Mouse (Mus musculus): ENCODE data around the gene Ier5. TPM values are rescaled to one million over a fixed set of nuclear protein-coding genes. Genes with fewer than 3 reads are reported as not detected.

Ier5 gene
- total RNA-seq, 2 experiments from 2014 or later: 17.9 to 19.8 TPM

DNA sequence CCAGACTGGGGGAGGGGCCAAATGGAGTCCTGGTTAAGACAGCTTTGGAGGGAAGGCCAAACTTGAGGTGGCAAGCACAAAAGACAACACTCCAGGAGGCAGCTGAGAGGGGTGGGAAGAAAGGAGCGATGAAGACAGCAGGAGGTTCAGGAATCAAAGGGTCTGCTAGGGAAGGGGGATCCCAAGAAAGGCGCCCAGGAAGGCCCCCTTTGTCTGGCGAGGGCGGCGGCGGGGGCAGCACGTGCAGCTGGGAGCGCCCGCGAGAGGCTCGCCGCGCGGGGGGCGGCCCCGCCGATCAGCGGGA, 16.5 kb downstream of the Ier5 start:
- DNase-seq (ENCODE audit: low spot score in 2 of 2): no peak

DNA sequence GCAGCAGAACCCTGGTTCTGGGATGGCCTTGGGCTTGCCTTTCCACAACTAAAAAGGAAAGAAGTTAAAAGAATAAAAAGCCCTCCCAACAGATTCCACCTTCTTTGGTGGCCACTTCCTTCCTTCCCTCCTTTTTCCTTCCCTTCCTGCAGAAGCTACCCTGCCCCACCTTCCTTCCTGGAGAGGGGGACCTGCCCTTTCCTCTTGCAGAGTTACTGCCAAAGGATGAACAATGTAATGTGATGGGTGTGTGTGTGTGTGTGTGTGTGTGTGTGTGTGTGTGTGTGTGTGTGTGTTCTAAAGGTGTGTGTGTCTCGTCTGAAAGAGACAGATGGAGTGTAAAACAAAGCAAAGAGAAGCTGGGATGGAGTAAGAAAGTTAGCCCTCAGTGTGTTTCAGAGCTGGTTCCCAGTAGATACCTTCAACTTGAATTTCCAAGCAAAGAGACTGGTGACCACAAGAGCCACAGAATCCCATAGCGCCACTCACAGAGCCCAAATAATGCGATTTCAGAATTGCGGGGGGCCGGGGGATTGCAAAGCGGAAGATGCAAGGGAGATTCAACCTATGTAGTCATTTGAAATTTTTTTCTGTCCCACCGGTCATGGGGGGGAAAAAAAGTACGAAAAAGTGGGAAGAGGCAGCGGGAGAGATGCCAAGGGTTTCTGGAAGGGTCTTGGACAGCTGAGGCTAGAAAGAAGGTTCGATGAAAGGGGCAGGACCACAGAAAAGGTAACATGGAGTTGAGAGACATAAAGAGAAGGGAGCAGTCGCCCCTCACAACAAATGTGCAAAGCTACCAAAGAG, 17.1 kb downstream of the Ier5 start:
- no peak for DNase-seq (ENCODE audit: low spot score in 2 of 2)

DNA sequence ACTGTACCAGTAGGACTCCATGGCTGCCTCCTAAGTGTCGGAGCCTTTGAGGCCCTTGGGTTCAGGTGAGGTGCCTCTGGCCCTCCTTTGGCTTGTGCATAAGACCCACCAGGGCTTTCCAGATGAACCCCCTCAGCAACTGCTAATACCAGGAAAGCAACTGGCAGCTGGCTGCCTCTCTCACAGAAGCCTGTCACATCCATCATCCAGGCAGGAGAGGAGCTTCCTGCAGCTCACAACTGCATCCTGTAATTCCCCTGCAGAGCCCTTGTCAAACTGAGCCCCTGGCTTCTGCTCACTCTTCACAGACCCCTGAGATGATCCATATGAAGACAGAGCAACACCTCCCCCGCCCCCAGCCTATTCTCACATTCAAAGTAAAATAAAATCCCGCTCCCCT, 21.8 kb downstream of the Ier5 start:
- no peak for DNase-seq (ENCODE audit: low spot score in 2 of 2)

DNA sequence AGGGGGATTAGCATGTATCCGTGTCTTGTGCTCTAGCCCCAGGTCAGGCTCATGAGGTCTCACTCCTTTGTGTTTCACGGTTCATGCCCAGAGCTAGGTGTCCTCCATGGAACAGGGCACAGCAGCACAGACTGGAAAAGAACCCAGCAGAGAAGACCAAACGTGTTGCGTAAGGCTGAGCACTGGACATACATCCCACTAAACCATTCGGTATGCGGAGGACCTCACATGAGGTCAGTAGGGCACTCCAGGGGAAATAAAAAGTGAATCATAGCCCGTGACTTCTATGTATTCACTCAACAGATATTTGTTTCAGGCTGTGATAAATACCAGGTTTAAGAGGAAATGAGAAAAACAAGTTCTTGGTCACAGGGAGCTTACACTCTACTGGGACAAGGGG, 23.6 kb downstream of the Ier5 start:
- no peak for DNase-seq (ENCODE audit: low spot score in 2 of 2)

DNA sequence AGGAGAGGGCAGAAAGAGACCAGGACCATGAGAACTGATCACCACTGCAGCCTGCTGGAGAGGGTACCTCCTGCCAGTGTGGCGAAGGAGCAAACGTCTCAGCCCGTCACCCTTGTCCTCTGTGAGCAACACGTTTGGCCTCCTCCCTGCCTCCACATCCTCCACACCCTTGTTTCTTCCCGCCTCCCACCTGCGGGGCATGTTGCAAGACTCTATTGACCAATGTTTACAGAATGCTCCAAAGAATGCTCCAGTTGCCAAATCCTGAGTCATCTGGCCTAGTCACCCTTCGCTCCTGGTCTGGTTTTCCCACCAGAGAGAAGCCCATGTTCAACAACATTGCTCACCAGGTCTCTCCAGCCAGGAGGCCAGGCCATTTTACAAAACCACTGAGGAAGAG, 24.6 kb downstream of the Ier5 start:
- DNase-seq (ENCODE audit: low spot score in 2 of 2): no peak

DNA sequence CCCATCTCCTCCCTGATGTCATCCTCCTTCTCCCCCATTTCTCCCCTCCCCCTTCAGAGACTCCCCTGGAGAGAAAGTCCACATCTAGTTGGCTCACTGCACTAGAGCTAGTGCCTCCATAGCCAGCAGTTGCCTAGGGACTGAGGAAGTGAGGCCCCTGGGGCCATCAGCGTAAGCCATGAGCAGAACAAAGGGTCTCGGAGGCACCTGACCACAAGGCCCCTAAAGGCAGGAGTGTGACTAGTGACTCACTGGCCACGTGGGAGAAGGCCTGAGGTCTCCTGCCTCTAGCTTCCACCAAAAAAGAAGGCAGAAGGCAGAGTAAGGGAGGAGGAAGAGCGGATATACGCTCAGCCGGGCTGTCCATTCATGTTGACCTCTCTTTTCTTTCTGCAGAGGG, 25.5 kb downstream of the Ier5 start:
- DNase-seq (ENCODE audit: low spot score in 2 of 2): no peak

DNA sequence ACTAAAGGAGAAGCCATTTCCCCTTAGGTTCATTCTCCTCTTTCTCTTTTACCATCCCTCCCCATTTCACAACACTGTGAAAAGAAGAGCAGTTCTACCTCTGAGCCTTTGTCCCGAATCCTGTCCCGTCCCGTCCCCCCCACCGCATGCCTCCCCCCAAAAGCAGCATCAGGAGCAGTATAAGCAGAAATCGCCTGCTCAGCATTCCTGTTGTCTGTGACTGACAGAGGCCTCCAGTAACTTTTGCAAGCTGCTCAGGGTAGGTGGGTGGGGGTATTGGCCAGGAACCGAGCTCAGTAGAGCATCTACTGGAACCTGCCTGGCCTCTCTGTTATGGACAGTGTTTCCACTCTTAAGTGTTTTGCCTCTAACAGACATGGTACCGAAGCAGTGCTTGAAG, 26.3 kb downstream of the Ier5 start:
- DNase-seq (ENCODE audit: low spot score in 2 of 2): no peak

DNA sequence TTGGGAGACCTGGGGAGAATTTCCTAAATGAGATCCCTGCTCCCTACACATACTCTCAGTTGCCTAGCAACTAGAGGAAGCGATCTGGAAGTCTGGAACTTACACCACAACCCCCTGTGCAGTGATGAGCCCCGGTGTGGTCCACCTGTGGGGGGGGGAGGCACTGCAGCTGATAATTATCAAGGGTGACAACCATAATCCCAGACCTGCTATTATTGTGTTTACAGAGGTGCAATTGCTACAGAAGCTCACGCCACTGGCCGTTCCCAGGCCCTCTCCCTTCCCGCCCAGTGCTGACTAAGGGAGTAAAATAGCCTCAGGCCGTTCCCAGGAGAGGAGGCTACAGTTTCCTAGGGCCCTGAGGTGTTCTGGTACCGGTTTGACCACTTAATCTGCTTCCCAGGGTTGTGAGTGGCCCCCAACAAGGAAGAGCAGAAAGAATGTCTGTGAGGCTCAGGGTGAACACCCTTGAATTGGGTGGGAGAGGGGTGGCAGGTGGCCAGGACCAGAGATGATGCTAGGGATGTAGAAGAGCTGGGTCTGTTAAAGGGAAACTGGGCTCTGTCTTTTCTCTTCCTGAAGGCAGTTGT, 28.1 kb downstream of the Ier5 start:
- no peak for DNase-seq (ENCODE audit: low spot score in 2 of 2)

DNA sequence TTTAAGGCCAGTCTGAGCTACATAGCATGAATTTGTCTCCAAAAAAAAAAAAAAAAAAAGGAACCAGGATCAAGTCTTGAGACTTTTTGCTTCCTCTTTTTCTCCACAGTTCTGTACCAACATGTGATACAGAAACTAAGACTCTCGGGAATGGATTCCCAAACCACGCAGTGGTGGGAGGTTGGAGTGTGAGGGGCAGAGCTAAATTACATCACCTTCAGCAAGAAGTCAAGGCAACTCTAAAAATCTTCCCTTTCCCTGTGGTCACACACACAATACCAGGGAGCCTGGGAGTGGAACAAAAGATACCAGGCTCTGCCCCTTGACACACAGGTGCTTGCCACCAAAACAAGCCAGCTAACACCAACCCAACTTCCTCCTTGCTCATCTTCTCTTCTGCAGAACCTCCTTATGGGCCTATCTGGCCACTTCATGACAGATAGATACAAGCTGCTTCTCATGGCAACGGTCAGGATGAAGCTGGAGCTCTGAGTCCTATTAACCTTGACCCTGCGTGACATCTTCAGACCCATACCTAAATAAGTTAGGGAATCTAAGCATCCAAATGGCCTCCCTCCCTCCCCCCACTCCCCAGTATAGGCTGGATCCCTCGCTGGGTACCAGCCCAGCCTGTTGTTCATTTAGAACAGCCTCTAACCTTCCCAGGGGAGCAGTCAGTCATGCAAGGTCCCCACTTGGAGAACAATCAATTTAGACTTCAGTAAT, 28.7 kb downstream of the Ier5 start:
- no peak for DNase-seq (ENCODE audit: low spot score in 2 of 2)

DNA sequence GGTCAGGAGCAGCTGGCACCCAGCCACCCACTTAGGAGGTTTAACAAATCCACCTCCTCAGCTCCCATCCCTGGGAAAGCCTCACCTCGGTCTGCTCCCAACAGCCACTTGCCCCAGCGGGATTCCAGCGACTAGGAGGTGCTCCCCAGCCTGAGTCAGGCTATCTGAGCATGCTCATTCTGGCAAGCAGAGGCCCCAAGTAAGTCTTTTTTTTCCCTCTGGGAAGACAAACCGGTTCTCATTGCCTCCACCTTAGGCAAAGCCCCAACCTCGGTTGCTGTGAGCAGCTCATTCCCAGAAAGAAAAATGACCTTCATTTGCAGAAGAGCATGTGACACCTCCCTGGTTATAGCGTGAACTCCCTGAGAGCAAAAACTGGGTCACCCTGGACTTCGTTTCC, 29.7 kb downstream of the Ier5 start:
- DNase-seq (ENCODE audit: low spot score in 2 of 2): no peak

DNA sequence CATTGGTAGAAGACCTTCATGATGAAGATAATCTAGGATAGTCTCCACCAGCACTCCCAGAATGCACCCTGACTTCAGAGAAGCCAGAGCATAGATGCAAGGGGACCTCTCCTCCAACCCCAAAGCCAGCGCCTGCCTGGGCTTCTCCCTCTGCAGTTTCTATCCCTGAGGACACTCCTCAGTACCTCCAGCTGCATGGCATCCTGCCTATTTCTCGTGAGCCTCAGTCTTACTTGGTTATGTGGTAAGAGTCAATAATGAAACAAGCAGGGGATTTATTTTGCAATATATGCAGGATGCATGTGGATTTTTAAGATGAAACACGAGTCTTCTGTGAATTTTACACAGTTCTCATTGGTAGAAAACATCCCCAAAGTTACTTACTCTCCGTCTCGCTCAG, 33.2 kb downstream of the Ier5 start:
- no peak for DNase-seq (ENCODE audit: low spot score in 2 of 2)

DNA sequence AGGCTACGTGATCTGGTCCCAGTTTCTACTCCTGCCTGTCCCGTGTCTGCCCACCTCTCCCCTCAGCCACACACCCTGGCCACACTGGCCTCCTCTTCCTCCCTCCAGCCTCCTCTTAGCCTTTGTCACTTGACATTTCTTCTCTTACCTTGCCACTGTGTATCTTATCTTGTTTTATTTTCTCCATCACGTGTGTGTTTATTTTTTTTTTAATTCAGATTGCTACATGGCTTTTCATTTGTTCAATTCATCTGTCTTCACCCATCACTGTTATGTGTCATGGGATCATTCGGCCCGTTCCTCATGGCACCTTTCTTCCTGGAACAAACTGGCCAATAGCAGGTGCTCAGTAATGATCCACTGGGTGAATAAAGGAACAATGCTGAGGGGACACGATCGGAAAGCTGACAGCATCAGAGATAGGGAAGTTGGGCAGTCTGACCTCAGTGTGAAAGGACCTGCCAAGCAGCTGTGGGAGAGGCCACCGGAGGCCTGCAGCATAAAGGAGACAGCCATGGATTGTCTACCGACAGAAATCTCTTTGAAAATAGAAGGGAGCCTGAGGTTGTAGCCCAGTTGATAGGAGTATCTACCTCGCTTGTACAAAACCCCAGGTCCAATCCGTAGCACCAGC, 34.3 kb downstream of the Ier5 start:
- no peak for DNase-seq (ENCODE audit: low spot score in 2 of 2)

DNA sequence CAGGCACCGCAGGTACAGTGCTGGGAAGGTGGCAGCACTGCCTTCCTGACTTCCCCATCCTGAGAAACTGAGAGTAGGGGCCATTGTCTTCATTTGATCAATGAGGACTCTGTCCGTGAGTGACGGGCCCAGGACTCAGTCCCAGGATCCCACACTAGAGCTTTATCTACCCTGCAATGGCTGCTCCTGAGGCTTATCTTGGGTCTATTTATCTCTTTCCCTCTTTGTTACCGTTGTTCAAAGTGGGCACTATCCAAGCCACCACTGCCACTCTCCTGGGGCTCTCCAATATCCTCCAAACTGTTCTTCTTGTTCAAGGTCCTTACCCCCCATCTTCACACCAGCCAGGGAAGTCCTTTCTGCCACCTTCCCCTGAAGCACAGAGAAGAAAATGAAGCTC, 34.8 kb downstream of the Ier5 start:
- DNase-seq (ENCODE audit: low spot score in 2 of 2): no peak

DNA sequence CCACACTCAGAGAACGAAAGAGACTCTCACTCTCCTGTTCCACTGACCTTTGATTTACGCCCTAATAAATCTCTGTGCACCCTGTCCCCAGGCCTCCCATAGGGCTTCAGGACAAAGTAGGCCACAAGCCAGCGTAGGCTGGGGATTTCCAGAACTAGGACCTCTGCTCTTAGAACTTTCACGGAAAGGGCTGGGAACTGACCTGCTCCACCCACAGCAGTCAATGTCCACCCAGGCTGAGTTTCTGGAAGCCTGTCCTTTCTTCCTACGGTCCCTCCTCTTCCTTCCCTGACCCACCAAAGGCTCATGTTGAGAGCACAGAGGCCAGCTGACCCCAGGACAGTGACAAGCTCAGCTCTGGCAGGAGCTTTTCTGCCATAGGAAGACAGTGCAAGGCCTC, 35.3 kb downstream of the Ier5 start:
- DNase-seq (ENCODE audit: low spot score in 2 of 2): no peak

DNA sequence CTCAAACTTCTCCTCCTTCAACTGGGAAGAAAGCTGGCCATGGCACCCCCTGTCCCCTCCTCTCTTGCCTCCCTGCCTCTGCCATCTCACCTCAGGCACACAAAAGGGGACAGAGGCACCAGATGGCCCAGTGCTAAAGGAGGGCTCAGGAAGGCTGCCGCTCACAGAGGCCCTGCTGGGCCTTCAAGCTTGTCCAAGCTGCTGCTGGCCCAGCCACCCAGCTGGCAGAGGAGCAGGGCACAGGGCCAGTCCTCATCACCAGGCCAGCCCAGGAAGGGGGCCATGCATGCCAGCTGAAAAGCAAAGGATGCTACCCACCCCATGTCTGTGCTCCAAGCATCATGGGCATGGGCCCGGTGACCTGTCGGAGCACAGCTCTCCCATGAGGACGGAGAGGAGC, 36.5 kb downstream of the Ier5 start:
- DNase-seq (ENCODE audit: low spot score in 2 of 2): peak; percentile 61 to 76

DNA sequence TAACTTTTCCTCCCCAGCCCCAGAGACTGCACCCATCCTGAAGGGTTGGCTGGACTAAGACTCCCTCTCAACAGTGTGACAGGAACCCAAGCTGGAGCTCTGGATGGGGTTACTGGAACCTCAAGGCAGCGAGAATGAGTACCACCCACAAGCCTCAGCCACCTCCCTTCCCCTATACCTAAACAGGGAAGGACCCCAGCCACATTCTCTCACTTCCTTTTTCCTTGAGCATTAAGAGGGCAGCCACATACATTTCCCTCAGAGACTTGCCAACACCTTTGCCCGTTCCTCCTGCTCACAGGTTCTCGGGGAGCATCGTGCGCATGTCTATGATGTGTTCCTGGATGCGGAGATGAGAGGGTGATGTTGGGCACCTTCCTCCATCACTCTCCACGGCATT, 37.4 kb downstream of the Ier5 start:
- no peak for DNase-seq (ENCODE audit: low spot score in 2 of 2)

DNA sequence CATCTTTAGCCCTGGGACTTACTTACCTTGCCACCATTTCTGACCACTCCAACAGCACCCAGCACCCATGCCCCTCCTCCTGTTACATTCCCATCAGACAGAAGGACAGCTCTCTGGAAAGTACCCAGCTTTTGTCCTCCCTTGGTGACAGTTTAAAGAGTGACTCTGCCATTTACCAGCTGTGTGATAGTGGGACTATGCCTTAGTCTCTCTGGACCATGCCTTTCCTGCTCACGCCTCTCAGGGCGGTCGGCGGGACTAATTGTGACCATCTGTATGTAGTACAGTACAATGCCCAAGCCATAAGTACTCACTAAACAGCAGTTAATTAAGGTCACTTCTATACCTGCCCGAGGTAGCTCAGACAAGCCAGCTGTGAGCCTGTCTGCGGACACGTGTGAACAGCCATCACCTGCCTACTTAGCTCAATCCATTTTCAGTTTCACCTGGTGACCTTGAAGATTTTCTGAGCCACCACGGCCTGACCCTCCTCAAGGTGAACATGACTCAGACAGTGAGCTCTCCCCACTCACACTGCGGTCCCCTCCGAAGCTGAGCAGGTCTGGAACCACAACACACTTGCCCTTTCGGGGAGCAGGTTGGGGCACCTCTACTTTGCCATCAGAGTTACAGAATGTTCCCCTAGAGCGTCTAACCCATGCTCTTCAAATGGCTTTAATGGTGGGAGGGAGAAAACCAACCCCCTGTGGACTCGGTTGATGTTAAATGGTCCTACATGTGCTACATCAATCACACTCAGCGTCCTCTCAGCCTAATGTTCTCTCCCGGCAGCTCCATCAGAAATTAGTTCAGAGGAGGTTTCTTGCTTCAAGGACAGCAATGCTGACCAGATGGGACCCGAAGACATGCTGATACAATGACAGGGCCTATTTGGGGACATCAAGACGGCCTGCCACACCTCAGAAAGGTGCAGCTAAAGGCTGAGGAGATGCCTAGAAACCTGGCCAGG, 38.3 kb downstream of the Ier5 start:
- no peak for DNase-seq (ENCODE audit: low spot score in 2 of 2)

DNA sequence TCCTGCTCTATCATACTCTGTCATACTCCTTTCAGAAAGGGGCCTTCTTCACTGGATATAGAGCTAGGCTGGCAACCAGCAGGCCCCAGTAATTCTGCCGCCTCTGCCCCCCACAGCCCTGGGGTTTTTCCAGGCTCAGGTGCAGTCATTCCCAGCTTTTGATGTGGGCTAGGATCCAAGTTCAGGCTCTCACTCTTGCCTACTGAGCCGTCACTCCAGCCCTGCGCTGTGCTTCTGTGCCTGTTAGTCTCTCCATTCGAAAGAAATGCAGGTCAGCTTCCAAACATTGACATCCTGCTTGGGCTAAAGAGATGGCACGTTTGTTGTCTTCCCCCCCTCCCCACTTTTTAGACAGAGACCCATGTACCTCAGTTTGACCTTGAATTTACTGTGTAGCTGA, 39.2 kb downstream of the Ier5 start:
- DNase-seq (ENCODE audit: low spot score in 2 of 2): no peak

DNA sequence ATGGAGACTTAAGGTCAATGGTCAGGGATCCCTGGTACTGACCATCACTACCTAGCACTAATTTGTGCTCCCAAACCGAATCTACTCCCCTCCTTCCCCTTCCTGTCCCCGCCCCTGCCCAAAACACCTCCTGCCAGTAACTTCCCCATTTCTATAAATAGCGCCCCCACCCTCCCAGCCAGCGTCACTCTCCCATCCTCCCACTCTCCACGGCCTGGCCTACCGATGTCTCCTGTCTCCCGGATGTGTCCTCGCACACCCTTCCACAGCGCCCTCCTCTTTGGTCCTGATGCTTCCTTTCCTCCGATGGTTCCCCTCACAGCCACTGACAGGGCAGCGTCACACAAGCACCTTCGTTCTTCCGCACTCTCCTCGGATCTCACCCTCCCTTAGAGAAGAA, 39.9 kb downstream of the Ier5 start:
- DNase-seq (ENCODE audit: low spot score in 2 of 2): no peak

DNA sequence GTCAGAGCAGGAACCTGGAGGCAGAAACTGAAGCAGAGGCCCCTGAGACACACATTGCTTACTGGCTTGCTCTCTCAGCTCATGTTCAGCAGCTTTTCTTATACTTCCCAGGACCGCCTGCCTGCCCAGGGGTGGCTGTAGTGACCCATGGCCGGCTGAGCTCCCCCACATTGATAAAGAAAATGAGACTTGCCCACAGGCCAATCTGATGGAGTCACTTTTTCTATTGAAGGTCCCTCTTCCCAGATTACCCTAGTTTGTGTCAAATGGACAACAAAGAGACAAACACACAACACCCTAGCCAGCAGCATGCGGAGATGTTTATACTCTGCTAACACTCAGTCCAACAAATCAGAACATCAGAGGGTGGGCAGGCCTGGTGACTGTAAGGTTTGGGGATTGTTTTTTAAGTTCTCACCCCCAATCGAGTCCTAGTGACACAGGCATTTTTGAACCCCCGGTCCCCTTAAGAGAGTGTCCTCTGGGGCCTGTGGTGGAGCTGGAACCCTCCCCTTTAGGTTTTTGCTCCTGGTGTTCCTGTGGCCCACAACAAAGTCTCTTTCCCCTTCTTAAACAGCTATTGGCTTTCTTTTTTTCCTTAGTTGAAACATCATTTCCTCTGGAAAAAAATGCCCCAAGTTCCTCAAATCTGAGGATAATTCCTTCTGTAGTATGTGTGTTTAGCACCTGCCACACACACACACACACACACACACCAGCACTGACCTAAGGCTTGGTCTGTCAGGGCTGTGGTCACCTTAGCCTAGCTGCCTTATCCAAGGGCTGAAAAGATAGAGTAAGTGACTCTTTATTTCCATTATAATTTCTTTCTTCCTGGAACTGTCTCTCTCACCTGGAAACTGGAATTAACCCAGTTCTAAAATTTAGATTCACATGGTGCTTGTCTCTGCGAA, 41.1 kb downstream of the Ier5 start:
- no peak for DNase-seq (ENCODE audit: low spot score in 2 of 2)

Measured in layer of hippocampus, postnatal 14 days (tissue).